Mouse (Mus musculus) intestine, embryonic 16.5 days (tissue): ENCODE data around the gene Olfr1034. TPM values are rescaled to one million over a fixed set of nuclear protein-coding genes. Genes with fewer than 3 reads are reported as not detected.
"Not testable (repeated sequence)": the region's sequence is repeated elsewhere in the genome, so short reads cannot be mapped to it uniquely, and the experiment has no call there.

Source experiments
- ATAC-seq: fragments of 200-750 bp; cut with Nextera tagmentation; 2 replicates; pipeline ENCODE4 v1.8.0; 2017; ENCODE audit warnings: moderate TSS enrichment, moderate library complexity
- H3K27ac ChIP-seq: fragments of 300-500 bp; sonication (generic); 2 replicates; pipeline ENCODE4 v1.5.1; 2014; ENCODE audit warnings: mild to moderate bottlenecking, low read length
- H3K27me3 ChIP-seq: fragments of 300-500 bp; sonication (generic); replicated peaks from 2 replicates; pipeline ENCODE4 v1.6.1; 2014; ENCODE audit warnings: low read length, control low read depth, mixed read lengths; ENCODE audit not compliant: control insufficient read depth, insufficient read depth
- H3K36me3 ChIP-seq: fragments of 300-500 bp; sonication (generic); 2 replicates; pipeline ENCODE4 v1.6.1; 2014; ENCODE audit warnings: low read length, control low read depth; ENCODE audit not compliant: control insufficient read depth, insufficient read depth
- H3K4me1 ChIP-seq: fragments of 300-500 bp; sonication (generic); 2 replicates; pipeline ENCODE4 v1.6.1; 2014; ENCODE audit warnings: low read length, control low read depth, mixed read lengths; ENCODE audit not compliant: control insufficient read depth, insufficient read depth
- H3K4me2 ChIP-seq: fragments of 300-500 bp; sonication (generic); 2 replicates; pipeline ENCODE4 v1.6.1; 2014; ENCODE audit warnings: low read depth, low read length, control low read depth
- H3K4me3 ChIP-seq: fragments of 300-500 bp; sonication (generic); 2 replicates; pipeline ENCODE4 v1.5.1; 2014; ENCODE audit warnings: mild to moderate bottlenecking, low read length
- H3K9ac ChIP-seq: fragments of 300-500 bp; sonication (generic); 2 replicates; pipeline ENCODE4 v1.6.1; 2014; ENCODE audit warnings: low read depth, low read length
- H3K9me3 ChIP-seq: fragments of 300-500 bp; sonication (generic); 2 replicates; pipeline ENCODE4 v1.6.1; 2016; ENCODE audit warnings: low read length, control low read depth; ENCODE audit not compliant: control insufficient read depth
- WGBS: fragments of 180-500 bp; shearing (Covaris S2); extraction: QIAGEN DNeasy Blood & Tissue Kit; methylation state at CpG from one replicate; pipeline ENCODE4 v1.1.7; 2014; 5-methylcytosine and 5-hydroxymethylcytosine counted together
- polyA plus RNA-seq: library from polyadenylated mRNA; unstranded; fragments of >200 nt; fragmentation: Nextera tagmentation; extraction: Ambion mirVana; gene quantifications from 2 replicates; pipeline ENCODE4 v1.2.1, GENCODE M21; 2015

Gene Olfr1034
- polyA plus RNA-seq: 0.02 TPM in 1 of 2 replicates, not detected in the other

DNA sequence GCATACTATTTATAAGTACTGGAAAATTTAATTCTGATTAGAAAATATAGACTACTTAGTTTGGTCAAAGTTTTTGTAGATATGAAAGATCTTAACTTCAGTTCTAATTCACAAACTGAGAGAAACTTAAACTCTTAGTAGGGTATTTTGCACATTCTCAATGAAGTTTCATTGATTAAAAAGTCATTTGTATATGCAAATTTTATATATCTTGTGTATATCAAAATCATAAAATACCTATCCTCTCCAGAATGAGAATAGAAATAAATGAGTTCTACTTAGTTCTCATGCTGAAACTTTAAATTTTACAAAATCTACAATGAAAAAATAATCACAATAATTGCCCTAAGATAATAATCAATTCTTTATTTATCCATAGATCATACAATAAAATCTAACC is at the start of gene Olfr1034:
Gene Olfr1034 (plus strand): TSS at position 301 of the 400 bp plus-strand sequence.
- Histone ChIP-seq H3K9me3 (no peaks in the 10 kb centered on the region), H3K9ac (no peak within 1 kb of the TSS), H3K4me2 (no peak within 1 kb of the TSS), H3K27me3 (no peaks in the 10 kb centered on the region), H3K27ac (no peak within 1 kb of the TSS), H3K4me1 (no peaks in the 10 kb centered on the region), H3K36me3 (no peaks in the 10 kb centered on the region), H3K4me3 (no peak within 1 kb of the TSS)
- ATAC-seq: no peak

GRCm38 (mm10) chr2:86005240-86005639 is 40.4 kb upstream of the Olfr1034 start, which contains the start of gene Olfr1032:
Gene Olfr1032, plus strand, starts transcription at chr2:86005540.
- H3K9me3 ChIP-seq: no peaks in the 10 kb centered on the region

DNA sequence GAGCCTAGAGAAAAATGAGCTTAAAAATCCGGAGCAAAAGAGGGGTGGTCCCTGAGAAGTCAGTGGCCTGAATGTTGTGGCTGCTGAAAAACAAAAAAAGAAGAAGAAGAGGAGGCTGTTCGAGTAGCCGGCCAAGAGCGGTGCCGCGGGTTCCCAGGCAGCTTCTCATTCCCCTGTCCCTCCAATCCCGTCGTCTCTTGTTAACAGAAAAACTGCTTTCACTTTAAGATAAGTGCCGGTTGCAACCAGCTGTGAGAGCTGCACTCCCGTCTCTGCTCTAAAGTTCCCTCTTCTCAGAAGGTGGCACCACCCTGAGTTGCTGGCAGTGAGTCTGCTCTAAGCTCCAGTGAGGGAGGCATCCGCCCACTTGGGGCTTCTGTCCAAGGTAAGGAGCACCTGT is 25.3 kb upstream of the Olfr1034 start, which contains the start of gene Olfr1033:
Gene Olfr1033 (plus strand): TSS at position 228 of the 400 bp plus-strand sequence.
- H3K4me1 ChIP-seq, H3K27me3 ChIP-seq, ATAC-seq, H3K9me3 ChIP-seq, H3K27ac ChIP-seq, H3K36me3 ChIP-seq: not testable (repeated sequence)
- peak within 1 kb of the TSS; percentile 49; the same call in 1 of the 2 replicates for H3K9ac ChIP-seq
- H3K4me2 ChIP-seq: peak within 1 kb of the TSS; percentile 54
- WGBS: under 1% methylated on average over 10 of the region's 11 CpGs
- peak within 1 kb of the TSS; percentile 45 for H3K4me3 ChIP-seq

More at GRCm38 (mm10) chr2:86005240-86005639, 40.4 kb upstream of the Olfr1034 start, which contains the start of gene Olfr1032:
- ATAC-seq: no peak
- H3K27me3 ChIP-seq: no peaks in the 10 kb centered on the region
- no peak within 1 kb of the TSS for H3K9ac ChIP-seq
- no peaks in the 10 kb centered on the region for H3K4me1 ChIP-seq
- WGBS: 88% methylated on average over 7 of the region's 7 CpGs
- no peaks in the 10 kb centered on the region for H3K36me3 ChIP-seq
- no peak within 1 kb of the TSS for H3K27ac ChIP-seq
- no peak within 1 kb of the TSS for H3K4me2 ChIP-seq
- H3K4me3 ChIP-seq: no peak within 1 kb of the TSS

- not testable (repeated sequence) for H3K9ac ChIP-seq, H3K9me3 ChIP-seq, ATAC-seq, H3K36me3 ChIP-seq, H3K4me2 ChIP-seq, H3K4me3 ChIP-seq, H3K27ac ChIP-seq, H3K4me1 ChIP-seq, H3K27me3 ChIP-seq
- WGBS: 50% methylated on average over 3 of the region's 9 CpGs
Observed at GRCm38 (mm10) chr2:86021518-86021917, 24.1 kb upstream of the Olfr1034 start.

DNA sequence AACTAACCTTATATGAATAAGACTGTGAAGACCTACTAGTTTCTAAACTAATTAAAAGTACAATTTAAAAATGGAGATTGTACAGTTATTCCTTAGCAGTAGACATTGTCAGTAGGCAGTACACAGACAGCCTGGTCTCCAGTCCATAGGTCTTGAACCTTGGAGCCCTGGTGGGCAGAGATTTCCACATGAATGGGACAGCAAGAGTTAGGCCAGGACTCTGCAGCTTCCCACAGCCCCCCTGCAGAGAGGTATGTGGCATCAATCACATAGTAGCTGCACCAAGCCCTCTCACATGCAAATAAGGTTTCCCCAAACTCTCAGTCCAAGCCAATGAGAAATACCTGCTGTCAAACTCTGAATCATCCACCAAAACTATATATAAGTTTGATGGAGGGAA is 5.1 kb downstream of the Olfr1034 start:
- ATAC-seq, H3K36me3 ChIP-seq, H3K27ac ChIP-seq, H3K27me3 ChIP-seq, H3K4me3 ChIP-seq, H3K9ac ChIP-seq, H3K4me1 ChIP-seq, H3K9me3 ChIP-seq, H3K4me2 ChIP-seq: not testable (repeated sequence)

- WGBS: 92% methylated on average over 2 of the region's 2 CpGs
- not testable (repeated sequence) for H3K27me3 ChIP-seq, ATAC-seq, H3K4me1 ChIP-seq, H3K4me2 ChIP-seq, H3K27ac ChIP-seq, H3K36me3 ChIP-seq, H3K9me3 ChIP-seq, H3K4me3 ChIP-seq, H3K9ac ChIP-seq
Observed at GRCm38 (mm10) chr2:86063766-86064165, 18.1 kb downstream of the Olfr1034 start.

DNA sequence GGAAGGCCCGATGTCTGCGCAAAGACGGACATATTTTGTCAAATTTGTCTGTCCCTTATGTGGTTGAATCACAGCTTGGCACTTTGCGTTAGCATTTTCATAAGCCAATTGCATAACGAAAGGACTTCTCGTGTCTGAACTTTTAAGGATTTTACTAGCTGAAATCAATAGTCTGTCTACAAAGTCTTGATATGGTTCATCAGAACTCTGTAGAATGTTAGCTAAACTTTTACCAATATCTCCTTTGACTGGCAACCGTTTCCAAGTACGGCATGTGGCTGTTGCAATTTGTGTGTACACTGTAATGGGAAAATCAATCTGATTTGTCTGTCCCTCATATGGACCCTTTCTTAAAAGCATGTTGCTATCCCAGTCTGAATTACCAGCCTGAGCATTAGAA is 24.5 kb downstream of the Olfr1034 start:
- Histone ChIP-seq H3K36me3 (no peaks in the 10 kb centered on the region), H3K27me3 (no peaks in the 10 kb centered on the region), H3K27ac (no peak overlapping the region), H3K4me1 (no peaks in the 10 kb centered on the region), H3K9me3 (no peaks in the 10 kb centered on the region), H3K4me2 (no peak overlapping the region), H3K9ac (no peak overlapping the region), H3K4me3 (no peak overlapping the region)
- 86% methylated on average over 8 of the region's 8 CpGs for WGBS
- ATAC-seq: no peak

DNA sequence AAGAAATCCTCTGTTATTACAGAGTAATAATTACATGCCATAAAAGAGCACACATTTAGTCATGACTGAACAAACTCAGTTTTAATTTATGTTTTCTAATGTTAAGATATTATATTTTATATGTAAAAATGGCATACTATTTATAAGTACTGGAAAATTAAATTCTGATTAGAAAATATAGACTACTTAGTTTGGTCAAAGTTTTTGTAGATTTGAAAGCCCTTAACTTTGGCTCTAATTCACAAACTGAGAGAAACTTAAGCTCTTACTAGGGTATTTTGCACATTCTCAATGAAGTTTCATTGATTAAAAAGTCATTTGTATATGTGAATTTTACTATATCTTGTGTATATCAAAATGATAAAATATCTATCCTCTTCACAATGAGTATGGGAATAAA is 28.0 kb downstream of the Olfr1034 start, which contains the start of gene Olfr1036:
Gene Olfr1036 (plus strand): TSS at position 301 of the 400 bp plus-strand sequence.
- not testable (repeated sequence) for H3K36me3 ChIP-seq, H3K9me3 ChIP-seq, H3K9ac ChIP-seq, ATAC-seq, H3K27ac ChIP-seq, H3K27me3 ChIP-seq, H3K4me3 ChIP-seq, H3K4me2 ChIP-seq, H3K4me1 ChIP-seq

DNA sequence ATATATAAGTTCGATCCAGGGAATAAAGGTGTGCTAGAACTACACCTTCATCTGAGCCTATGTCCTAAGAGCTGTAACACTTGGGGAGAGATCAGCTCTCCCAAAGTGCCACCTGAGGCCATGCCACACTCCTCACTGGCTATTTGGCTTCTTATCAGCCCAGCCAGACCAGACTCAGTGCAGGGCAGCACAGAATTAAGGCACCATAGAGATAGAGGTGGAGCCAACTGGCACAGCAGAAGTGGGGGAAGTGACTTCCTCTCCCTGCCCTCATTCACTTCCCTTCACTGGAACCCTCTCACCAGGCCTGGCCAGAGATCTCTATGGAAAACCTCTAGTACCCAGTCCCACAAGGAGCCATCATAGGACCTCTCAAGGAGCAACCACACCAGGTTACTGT is 34.8 kb downstream of the Olfr1034 start:
- H3K4me1 ChIP-seq, H3K36me3 ChIP-seq, H3K27ac ChIP-seq, ATAC-seq, H3K4me2 ChIP-seq, H3K4me3 ChIP-seq, H3K27me3 ChIP-seq, H3K9me3 ChIP-seq, H3K9ac ChIP-seq: not testable (repeated sequence)
- 89% methylated on average over 1 of the region's 1 CpGs for WGBS

DNA sequence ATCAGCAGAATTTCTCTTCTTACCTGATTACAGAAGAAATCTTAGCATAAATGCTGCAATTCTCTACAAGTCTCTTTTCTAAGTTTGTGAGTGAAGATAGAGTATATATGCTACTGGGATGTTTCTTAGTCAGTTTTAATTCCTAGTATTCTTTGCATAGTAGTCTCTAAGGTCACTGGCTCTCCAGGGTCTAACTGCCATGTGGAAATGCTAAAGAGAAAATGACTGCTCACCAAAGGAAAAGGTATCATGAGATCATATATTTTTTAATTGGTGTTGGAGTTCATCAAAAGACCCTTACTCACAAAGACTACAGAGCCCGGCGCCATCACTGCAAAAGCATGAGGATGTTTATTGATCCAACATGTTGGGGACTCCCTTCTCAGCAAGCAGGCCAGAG is 41.6 kb downstream of the Olfr1034 start, which contains the start of gene Olfr1037:
Gene Olfr1037 (minus strand): TSS at position 101 of the 400 bp plus-strand sequence.
- Histone ChIP-seq H3K27ac (no peak within 1 kb of the TSS), H3K4me3 (no peak within 1 kb of the TSS), H3K36me3 (no peaks in the 10 kb centered on the region), H3K9ac (no peak within 1 kb of the TSS), H3K9me3 (no peaks in the 10 kb centered on the region), H3K27me3 (no peaks in the 10 kb centered on the region), H3K4me2 (no peak within 1 kb of the TSS), H3K4me1 (no peaks in the 10 kb centered on the region)
- no peak for ATAC-seq
- WGBS: 93% methylated on average over 2 of the region's 2 CpGs
